Mouse (Mus musculus) liver, adult (tissue): ENCODE measurements around the gene Atp1a2.

Experiments
- GATA4 ChIP-seq: IDR thresholded peaks from 2 replicates; pipeline ENCODE4 v1.6.1; 2014; ENCODE audit warnings: mild to moderate bottlenecking, low read length; ENCODE audit not compliant: insufficient replicate concordance

Atp1a2 gene

GRCm38 (mm10) chr1:172273386-172273785, 24.5 kb downstream of the Atp1a2 start:
- no peak for TF ChIP-seq GATA4

GRCm38 (mm10) chr1:172271765-172272164, 26.1 kb downstream of the Atp1a2 start:
- no peak for TF ChIP-seq GATA4

GRCm38 (mm10) chr1:172271208-172271607, 26.7 kb downstream of the Atp1a2 start:
- no peak for TF ChIP-seq GATA4

- no peak for TF ChIP-seq GATA4
Measured at GRCm38 (mm10) chr1:172261477-172262078, 36.3 kb downstream of the Atp1a2 start, which contains the start of gene Igsf8. Igsf8 (plus strand) TSS chr1:172261641.

- no peak for TF ChIP-seq GATA4
Measured at GRCm38 (mm10) chr1:172258314-172258713, 39.5 kb downstream of the Atp1a2 start, which contains the start of gene Atp1a4. Atp1a4 (minus strand) TSS chr1:172258414.

- TF ChIP-seq GATA4: no peak
Measured at GRCm38 (mm10) chr1:172247679-172248078, 50.2 kb downstream of the Atp1a2 start.

- no peak for TF ChIP-seq GATA4
Measured at GRCm38 (mm10) chr1:172247216-172247615, 50.6 kb downstream of the Atp1a2 start.

- no peak for TF ChIP-seq GATA4
Measured at GRCm38 (mm10) chr1:172243547-172244205, 54.2 kb downstream of the Atp1a2 start.

GRCm38 (mm10) chr1:172242401-172242800, 55.5 kb downstream of the Atp1a2 start:
- TF ChIP-seq GATA4: no peak

- TF ChIP-seq GATA4: no peak
Measured at GRCm38 (mm10) chr1:172240945-172241708, 56.7 kb downstream of the Atp1a2 start.

- no peak for TF ChIP-seq GATA4
Measured at GRCm38 (mm10) chr1:172229215-172229614, 68.6 kb downstream of the Atp1a2 start.

- TF ChIP-seq GATA4: no peak
Measured at GRCm38 (mm10) chr1:172228209-172228608, 69.7 kb downstream of the Atp1a2 start.
